Mouse (Mus musculus) layer of hippocampus, adult 9-10 months (tissue): ENCODE data around the gene Ren1.

Source experiments
- DNase-seq: peaks from one replicate; pipeline ENCODE4 v3.0.0; 2022; ENCODE audit warnings: low spot score

Ren1 gene

GRCm38 (mm10) chr1:133377547-133377946 is 27.2 kb downstream of the Ren1 start:
- DNase-seq: no peak

- no peak for DNase-seq
Measured at GRCm38 (mm10) chr1:133379254-133379985, 29.1 kb downstream of the Ren1 start.

- no peak for DNase-seq
Measured at GRCm38 (mm10) chr1:133379986-133380320, 29.6 kb downstream of the Ren1 start.

- DNase-seq: no peak
Measured at GRCm38 (mm10) chr1:133380347-133381065, 30.2 kb downstream of the Ren1 start.

GRCm38 (mm10) chr1:133382008-133382407 is 31.7 kb downstream of the Ren1 start:
- no peak for DNase-seq

- DNase-seq: no peak
Measured at GRCm38 (mm10) chr1:133382552-133383155, 32.3 kb downstream of the Ren1 start.

- no peak for DNase-seq
Measured at GRCm38 (mm10) chr1:133383157-133383783, 33.0 kb downstream of the Ren1 start.

- DNase-seq: peak; percentile 72
Measured at GRCm38 (mm10) chr1:133385506-133385905, 35.2 kb downstream of the Ren1 start.

- DNase-seq: no peak
Measured at GRCm38 (mm10) chr1:133386209-133386608, 35.9 kb downstream of the Ren1 start.

- no peak for DNase-seq
Measured at GRCm38 (mm10) chr1:133387539-133388268, 37.4 kb downstream of the Ren1 start.

GRCm38 (mm10) chr1:133394702-133395101 is 44.4 kb downstream of the Ren1 start:
- no peak for DNase-seq

- no peak for DNase-seq
Measured at GRCm38 (mm10) chr1:133396693-133397092, 46.4 kb downstream of the Ren1 start.

- no peak for DNase-seq
Measured at GRCm38 (mm10) chr1:133397094-133397482, 46.8 kb downstream of the Ren1 start.

- DNase-seq: no peak
Measured at GRCm38 (mm10) chr1:133397483-133398237, 47.4 kb downstream of the Ren1 start.

GRCm38 (mm10) chr1:133400014-133400725 is 49.9 kb downstream of the Ren1 start:
- DNase-seq: no peak

- no peak for DNase-seq
Measured at GRCm38 (mm10) chr1:133404005-133404404, 53.7 kb downstream of the Ren1 start.

GRCm38 (mm10) chr1:133406614-133407013 is 56.3 kb downstream of the Ren1 start:
- no peak for DNase-seq

GRCm38 (mm10) chr1:133407436-133407835 is 57.1 kb downstream of the Ren1 start:
- no peak for DNase-seq

GRCm38 (mm10) chr1:133408321-133408720 is 58.0 kb downstream of the Ren1 start:
- DNase-seq: no peak

GRCm38 (mm10) chr1:133408880-133409516 is 58.7 kb downstream of the Ren1 start:
- DNase-seq: no peak
